ENCODE assay signal across 16 mouse cellular contexts in the genomic region with DNA sequence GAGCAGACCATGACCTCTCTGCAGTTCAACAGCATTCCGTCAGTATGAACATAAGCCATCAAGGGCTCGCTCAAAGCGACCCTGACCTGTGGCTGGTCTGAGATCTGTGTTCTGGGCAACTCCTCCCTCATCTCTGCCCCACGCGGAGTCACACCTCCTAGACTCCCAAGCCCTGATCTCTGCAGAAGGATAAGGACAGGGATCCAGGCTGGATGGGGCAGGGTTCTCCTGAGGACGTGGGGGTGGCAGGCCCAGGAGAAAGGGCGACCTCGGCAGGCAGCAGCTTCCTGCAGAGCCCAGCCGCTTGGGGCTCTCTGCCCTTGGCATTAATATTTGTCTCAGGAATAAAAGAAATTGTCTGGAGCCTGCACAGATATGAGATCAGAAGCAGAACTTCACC. TPM values are rescaled to one million over a fixed set of nuclear protein-coding genes. Genes with fewer than 3 reads are reported as not detected.
DNase-seq lines count a peak whose midpoint lies in the region; ATAC-seq lines count a peak whose summit lies in the region.
"Had no signal": no experiment of that assay in that cellular context is flagged by ENCODE, and none has a peak within 500 bp of the region (broad histone marks: within the 10 kb centered on the region; RNA-seq: fewer than 3 reads in every experiment).

No protein-coding gene starts in this region.

- H3K4me1 ChIP-seq in heart, embryonic 16.5 days (ENCODE audit: control insufficient read depth, insufficient read depth, low read length): peaks cover 29% of the 10 kb centered on the region
- peaks cover 59% of the 10 kb centered on the region for H3K4me1 ChIP-seq in neural tube, embryonic 13.5 days (replicated peaks)
- peaks cover 36% of the 10 kb centered on the region for H3K4me1 ChIP-seq in neural tube, embryonic 15.5 days

- H3K27ac ChIP-seq in heart, embryonic 16.5 days (ENCODE audit: low read length): no peak overlapping the region
- peak overlapping the region; percentile 65 for H3K27ac ChIP-seq in neural tube, embryonic 13.5 days (replicated peaks)
- no peak overlapping the region for H3K27ac ChIP-seq in neural tube, embryonic 15.5 days (replicated peaks)
- H3K27ac ChIP-seq: forebrain, embryonic 15.5 days had no signal

- ATAC-seq in heart, embryonic 16.5 days (replicated peaks; ENCODE audit: extremely low read depth, insufficient read depth, low FRiP score): no peak
- ATAC-seq in neural tube, embryonic 13.5 days (ENCODE audit: low read depth): no peak
- ATAC-seq in neural tube, embryonic 15.5 days (ENCODE audit: low FRiP score): no peak
- ATAC-seq: forebrain, embryonic 15.5 days had no signal

- no peaks in the 10 kb centered on the region for H3K9me3 ChIP-seq in heart, embryonic 16.5 days (replicated peaks; ENCODE audit: control insufficient read depth, low read length)
- H3K9me3 ChIP-seq in neural tube, embryonic 13.5 days: no peaks in the 10 kb centered on the region
- no peaks in the 10 kb centered on the region for H3K9me3 ChIP-seq in neural tube, embryonic 15.5 days (replicated peaks)
- H3K9me3 ChIP-seq: forebrain, embryonic 15.5 days had no signal

- WGBS in heart, embryonic 16.5 days: 52% methylated on average over 9 of the region's 9 CpGs
- WGBS in neural tube, embryonic 13.5 days: 67% methylated on average over 9 of the region's 9 CpGs
- 79% methylated on average over 9 of the region's 9 CpGs for WGBS in neural tube, embryonic 15.5 days

- no peaks in the 10 kb centered on the region for H3K27me3 ChIP-seq in heart, embryonic 16.5 days (ENCODE audit: control insufficient read depth, insufficient read depth, low read length)
- H3K27me3 ChIP-seq in neural tube, embryonic 13.5 days: 0 out of 2 replicates have a peak, but pooled peaks cover 3% of the 10 kb centered on the region
- peaks cover 3% of the 10 kb centered on the region; the same call in 1 of the 2 replicates for H3K27me3 ChIP-seq in neural tube, embryonic 15.5 days (replicated peaks)
- H3K27me3 ChIP-seq: forebrain, embryonic 15.5 days had no signal

- peak overlapping the region; percentile 2; the same call in 1 of the 2 replicates for H3K4me3 ChIP-seq in heart, embryonic 16.5 days (ENCODE audit: low read length)
- no peak overlapping the region for H3K4me3 ChIP-seq in neural tube, embryonic 13.5 days
- no peak overlapping the region for H3K4me3 ChIP-seq in neural tube, embryonic 15.5 days (replicated peaks)
- H3K4me3 ChIP-seq: forebrain, embryonic 15.5 days had no signal

- H3K36me3 ChIP-seq in heart, embryonic 16.5 days (ENCODE audit: control insufficient read depth, insufficient read depth): no peaks in the 10 kb centered on the region
- H3K36me3 ChIP-seq in neural tube, embryonic 13.5 days: no peaks in the 10 kb centered on the region
- H3K36me3 ChIP-seq in neural tube, embryonic 15.5 days: no peaks in the 10 kb centered on the region
- H3K36me3 ChIP-seq: forebrain, embryonic 15.5 days had no signal

- peak overlapping the region; percentile 68 for H3K4me2 ChIP-seq in heart, embryonic 16.5 days (ENCODE audit: low read depth, low read length)
- no peak overlapping the region for H3K4me2 ChIP-seq in neural tube, embryonic 13.5 days
- no peak overlapping the region for H3K4me2 ChIP-seq in neural tube, embryonic 15.5 days
- H3K4me2 ChIP-seq: forebrain, embryonic 15.5 days had no signal

- H3K9ac ChIP-seq in heart, embryonic 16.5 days (ENCODE audit: low read length): peak overlapping the region; percentile 18
- H3K9ac ChIP-seq in neural tube, embryonic 13.5 days: peak overlapping the region; percentile 49; the same call in 1 of the 2 replicates
- H3K9ac ChIP-seq in neural tube, embryonic 15.5 days (replicated peaks): no peak overlapping the region
- H3K9ac ChIP-seq: forebrain, embryonic 15.5 days had no signal

- DNase-seq in adrenal gland, adult (ENCODE audit: inconsistent age in 2 of 2, low spot score in 1 of 2): peak; percentile 87 to 94
- no peak for DNase-seq in adrenal gland, postnatal 4 days (ENCODE audit: low spot score in 2 of 2)
- no peak for DNase-seq in heart, adult 18-20 months
- no peak for DNase-seq in spleen, postnatal 4 days (ENCODE audit: low spot score in 2 of 2)
- DNase-seq in urinary bladder, postnatal 4 days (ENCODE audit: low spot score in 2 of 2): no peak
- DNase-seq: cerebellum, adult 11 months; kidney, adult 8-10 months; spleen, adult 18-20 months; thymus, postnatal 36 days had no signal

RNA-seq across cellular contexts. Expression of a gene that starts 9.2 kb away (rescaled TPM):
- 100 to 1,000 TPM; 237 to 271 TPM for total RNA-seq in adrenal gland, postnatal 4 days (2021)
- 46.0 and 49.6 TPM in 2 replicates for polyA plus RNA-seq in heart, embryonic 16.5 days (2015; fragmentation: Nextera tagmentation; extraction: Ambion mirVana)
- total RNA-seq in heart, adult 18-20 months (2021): 10 to 100 TPM; 54.6 to 68.7 TPM
- 13.5 and 17.8 TPM in 2 replicates for polyA plus RNA-seq in neural tube, embryonic 13.5 days (2015; fragmentation: Nextera tagmentation; extraction: Ambion mirVana)
- polyA plus RNA-seq in neural tube, embryonic 15.5 days (2015; fragmentation: Nextera tagmentation; extraction: Ambion mirVana): 8.8 and 9.8 TPM in 2 replicates

RNA-seq across cellular contexts. Expression of a gene that starts 40.9 kb away (rescaled TPM):
- total RNA-seq in adrenal gland, postnatal 4 days (2021): not detected
- not detected in 2 replicates for polyA plus RNA-seq in heart, embryonic 16.5 days (2015; fragmentation: Nextera tagmentation; extraction: Ambion mirVana)
- not detected for total RNA-seq in heart, adult 18-20 months (2021)
- not detected in 2 replicates for polyA plus RNA-seq in neural tube, embryonic 13.5 days (2015; fragmentation: Nextera tagmentation; extraction: Ambion mirVana)
- not detected in 2 replicates for polyA plus RNA-seq in neural tube, embryonic 15.5 days (2015; fragmentation: Nextera tagmentation; extraction: Ambion mirVana)
- total RNA-seq: gastrocnemius, postnatal 4 days; liver, adult 2 months; megakaryocyte progenitor cell, adult 5-6 weeks had no signal
- polyA plus RNA-seq: forebrain, embryonic 15.5 days; liver, adult 2 months had no signal

RNA-seq across cellular contexts. Expression of a gene that starts 54.1 kb away (rescaled TPM):
- 1 to 10 TPM in 1 of 2 experiments, under 1 TPM in 1; 0.70 to 1.1 TPM for total RNA-seq in adrenal gland, postnatal 4 days (2021)
- polyA plus RNA-seq in heart, embryonic 16.5 days (2015; fragmentation: Nextera tagmentation; extraction: Ambion mirVana): 0.16 TPM in 1 of 2 replicates, not detected in the other
- not detected for total RNA-seq in heart, adult 18-20 months (2021)
- 2.2 and 4.1 TPM in 2 replicates for polyA plus RNA-seq in neural tube, embryonic 13.5 days (2015; fragmentation: Nextera tagmentation; extraction: Ambion mirVana)
- 2.0 and 2.1 TPM in 2 replicates for polyA plus RNA-seq in neural tube, embryonic 15.5 days (2015; fragmentation: Nextera tagmentation; extraction: Ambion mirVana)
- total RNA-seq: liver, adult 2 months had no signal

Comparison
In these comparisons a context has a peak if more than half of its experiments do, and no peak if none do; other contexts are left out.
1. DNase-seq: peak in adrenal gland, adult (2 of 2); none in adrenal gland, postnatal 4 days (0 of 2), heart, adult 18-20 months (0 of 2), spleen, postnatal 4 days (0 of 2) and urinary bladder, postnatal 4 days (0 of 2).